ENCODE assay signal across 8 mouse cellular contexts in the genomic region with DNA sequence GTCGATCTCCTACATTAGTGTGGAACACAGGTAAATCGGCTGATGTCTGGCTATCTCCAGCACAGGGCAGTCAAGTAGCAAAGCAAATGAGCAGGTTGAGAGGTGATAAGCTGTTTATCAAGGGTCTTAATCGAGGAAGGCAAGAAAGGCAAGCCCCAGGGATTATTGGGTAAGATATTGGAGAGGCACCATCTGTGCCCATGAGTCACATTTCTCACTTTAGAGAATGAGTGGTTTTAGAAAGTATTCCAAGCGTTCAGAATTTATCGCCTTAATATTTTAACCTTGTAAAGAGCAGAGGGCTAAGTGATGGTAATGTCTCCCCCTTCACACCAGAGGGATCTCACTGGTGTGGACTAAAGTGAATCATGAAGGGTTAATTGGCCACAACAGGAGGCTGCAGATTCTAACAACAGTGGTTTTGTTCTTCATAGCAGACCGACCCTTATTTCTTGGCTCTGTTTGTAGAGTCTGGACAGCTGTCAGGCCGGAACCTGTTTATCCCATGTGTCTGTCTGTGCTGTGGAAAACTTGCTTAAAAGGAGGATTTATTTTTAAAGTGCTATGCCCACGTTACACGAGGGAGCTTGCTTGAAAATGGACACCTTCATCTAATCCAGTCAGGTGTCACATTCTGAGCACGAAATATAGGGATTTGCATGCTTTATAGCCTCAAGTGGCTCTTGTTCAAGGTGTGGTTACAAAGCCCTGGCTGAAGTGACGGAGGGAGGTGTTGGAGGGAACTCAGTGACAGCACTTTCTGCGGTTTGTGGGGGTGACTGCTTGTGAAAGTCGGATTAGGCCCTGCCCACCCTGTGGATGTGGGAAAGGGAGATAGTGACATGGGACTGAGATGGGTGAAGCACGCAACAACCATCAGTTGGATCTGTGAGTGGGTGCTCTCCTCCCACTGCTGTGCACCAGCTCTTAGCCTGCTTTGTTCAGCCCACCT. TPM values are rescaled to one million over a fixed set of nuclear protein-coding genes. Genes with fewer than 3 reads are reported as not detected.
DNase-seq lines count a peak whose midpoint lies in the region; ATAC-seq lines count a peak whose summit lies in the region.

No protein-coding gene starts in this region.

- no peak overlapping the region for H3K9ac ChIP-seq in limb, embryonic 12.5 days (replicated peaks)
- H3K9ac ChIP-seq in intestine, embryonic 16.5 days (ENCODE audit: low read depth, low read length): no peak overlapping the region

- WGBS in limb, embryonic 12.5 days: 60% methylated on average over 14 of the region's 14 CpGs
- WGBS in limb, embryonic 10.5 days: 80% methylated on average over 14 of the region's 14 CpGs
- 66% methylated on average over 14 of the region's 14 CpGs for WGBS in intestine, embryonic 16.5 days

- no peaks in the 10 kb centered on the region for H3K27me3 ChIP-seq in limb, embryonic 12.5 days
- H3K27me3 ChIP-seq in limb, embryonic 10.5 days (ENCODE audit: low read depth, poor library complexity, severe bottlenecking): no peaks in the 10 kb centered on the region
- H3K27me3 ChIP-seq in intestine, embryonic 16.5 days (replicated peaks; ENCODE audit: control insufficient read depth, insufficient read depth, low read length): no peaks in the 10 kb centered on the region

- no peak overlapping the region for H3K4me3 ChIP-seq in limb, embryonic 12.5 days (replicated peaks)
- no peak overlapping the region for H3K4me3 ChIP-seq in limb, embryonic 10.5 days
- H3K4me3 ChIP-seq in intestine, embryonic 16.5 days (ENCODE audit: low read length): no peak overlapping the region

- peak overlapping the region; percentile 50; the same call in 1 of the 2 replicates for H3K27ac ChIP-seq in limb, embryonic 12.5 days
- H3K27ac ChIP-seq in limb, embryonic 10.5 days: no peak overlapping the region
- no peak overlapping the region for H3K27ac ChIP-seq in intestine, embryonic 16.5 days (ENCODE audit: low read length)

- H3K4me1 ChIP-seq in limb, embryonic 12.5 days (replicated peaks): peaks cover 24% of the 10 kb centered on the region
- peaks cover 11% of the 10 kb centered on the region for H3K4me1 ChIP-seq in limb, embryonic 10.5 days
- no peaks in the 10 kb centered on the region for H3K4me1 ChIP-seq in intestine, embryonic 16.5 days (ENCODE audit: control insufficient read depth, insufficient read depth, low read length)

- no peak for DNase-seq in limb, embryonic 10.5 days (ENCODE audit: low spot score)
- DNase-seq in c-Kit-positive CD71-positive TER-119-positive erythroid progenitor cells, embryonic 14.5 days (ENCODE audit: low spot score): peak; percentile 86
- DNase-seq in ovary, postnatal 10 days (ENCODE audit: low spot score): no peak
- no peak for DNase-seq in gastrocnemius, postnatal 25 days
- no peak for DNase-seq in ovary, postnatal 36 days (ENCODE audit: low spot score)

- peak; percentile 59; the same call in 1 of the 2 replicates for ATAC-seq in limb, embryonic 12.5 days (ENCODE audit: insufficient number of reproducible peaks, insufficient read depth, low FRiP score, low TSS enrichment, low read depth)
- ATAC-seq in intestine, embryonic 16.5 days: 0 out of 2 replicates have a peak, but pooled peaks have one; percentile 48
- 0 out of 2 replicates have a peak, but pooled peaks have one; percentile 18 for ATAC-seq in neutrophil, adult 5-6 weeks (ENCODE audit: extremely low read depth, insufficient number of reproducible peaks, low FRiP score, poor library complexity, severe bottlenecking)

- no peaks in the 10 kb centered on the region for H3K36me3 ChIP-seq in limb, embryonic 12.5 days
- 0 out of 2 replicates have a peak, but pooled peaks cover 2% of the 10 kb centered on the region for H3K36me3 ChIP-seq in limb, embryonic 10.5 days
- H3K36me3 ChIP-seq in intestine, embryonic 16.5 days (ENCODE audit: control insufficient read depth, insufficient read depth, low read length): no peaks in the 10 kb centered on the region

- H3K9me3 ChIP-seq in limb, embryonic 12.5 days: no peaks in the 10 kb centered on the region
- no peaks in the 10 kb centered on the region for H3K9me3 ChIP-seq in limb, embryonic 10.5 days (replicated peaks)
- H3K9me3 ChIP-seq in intestine, embryonic 16.5 days (ENCODE audit: control insufficient read depth, low read length): no peaks in the 10 kb centered on the region

- peak overlapping the region; percentile 9; the same call in 1 of the 2 replicates for H3K4me2 ChIP-seq in limb, embryonic 12.5 days
- no peak overlapping the region for H3K4me2 ChIP-seq in intestine, embryonic 16.5 days (ENCODE audit: low read depth, low read length)

RNA-seq across cellular contexts. Expression of a gene that starts 11.8 kb away (rescaled TPM):
- 29.6 and 32.3 TPM in 2 replicates for polyA plus RNA-seq in limb, embryonic 12.5 days (2016; fragmentation: Nextera tagmentation; extraction: Ambion mirVana)
- 26.7 and 26.8 TPM in 2 replicates for polyA plus RNA-seq in limb, embryonic 10.5 days (2016; fragmentation: Nextera tagmentation; extraction: Ambion mirVana)
- 22.8 TPM in 2 replicates for polyA plus RNA-seq in intestine, embryonic 16.5 days (2015; fragmentation: Nextera tagmentation; extraction: Ambion mirVana)
- total RNA-seq in neutrophil, adult 5-6 weeks (2017): 36.4 and 46.4 TPM in 2 replicates
- total RNA-seq in gastrocnemius, postnatal 25 days (2021): 100 to 1,000 TPM in 1 of 2 experiments, 10 to 100 TPM in 1; 89.0 to 117 TPM
